Mouse (Mus musculus) kidney, embryonic 16.5 days (tissue): Measurements from ENCODE around the gene Nanog. TPM values are rescaled to one million over a fixed set of nuclear protein-coding genes. Genes with fewer than 3 reads are reported as not detected.
A peak's percentile ranks its signal among the peaks of the same experiment; 100 is the strongest.
"Not testable (repeated sequence)": the region's sequence is repeated elsewhere in the genome, so short reads cannot be mapped to it uniquely, and the experiment has no call there.

Experiments used
- ATAC-seq: fragments of 200-750 bp; cut with Nextera tagmentation; 2 replicates; pipeline ENCODE4 v1.8.0; 2017; ENCODE audit warnings: moderate TSS enrichment; ENCODE audit not compliant: low FRiP score, low TSS enrichment
- H3K27ac ChIP-seq: fragments of 300-500 bp; sonication (generic); 2 replicates; pipeline ENCODE4 v1.5.1; 2014; ENCODE audit warnings: low read length
- H3K27me3 ChIP-seq: fragments of 300-500 bp; sonication (generic); 2 replicates; pipeline ENCODE4 v1.6.1; 2014; ENCODE audit warnings: low read length, control low read depth, mixed read lengths; ENCODE audit not compliant: insufficient read depth
- H3K36me3 ChIP-seq: fragments of 300-500 bp; sonication (generic); 2 replicates; pipeline ENCODE4 v1.6.1; 2014; ENCODE audit warnings: low read length, control low read depth, mixed read lengths; ENCODE audit not compliant: insufficient read depth
- H3K4me1 ChIP-seq: fragments of 300-500 bp; sonication (generic); 2 replicates; pipeline ENCODE4 v1.6.1; 2014; ENCODE audit warnings: low read length, control low read depth, mixed read lengths; ENCODE audit not compliant: insufficient read depth
- H3K4me2 ChIP-seq: fragments of 300-500 bp; sonication (generic); replicated peaks from 2 replicates; pipeline ENCODE4 v1.6.1; 2014; ENCODE audit warnings: low read depth, low read length
- H3K4me3 ChIP-seq: fragments of 300-500 bp; sonication (generic); 2 replicates; pipeline ENCODE4 v1.5.1; 2014; ENCODE audit warnings: mild to moderate bottlenecking, low read length
- H3K9ac ChIP-seq: fragments of 300-500 bp; sonication (generic); replicated peaks from 2 replicates; pipeline ENCODE4 v1.6.1; 2014; ENCODE audit warnings: low read length
- H3K9me3 ChIP-seq: fragments of 300-500 bp; sonication (generic); 2 replicates; pipeline ENCODE4 v1.6.1; 2016; ENCODE audit warnings: low read length, control low read depth
- WGBS: fragments of 180-500 bp; shearing (Covaris S2); extraction: QIAGEN DNeasy Blood & Tissue Kit; methylation state at CpG from one replicate; pipeline ENCODE4 v1.1.7; 2014; 5-methylcytosine and 5-hydroxymethylcytosine counted together
- polyA plus RNA-seq: library from polyadenylated mRNA; unstranded; fragments of >200 nt; fragmentation: Nextera tagmentation; extraction: Ambion mirVana; gene quantifications from 2 replicates; pipeline ENCODE4 v1.2.1, GENCODE M21; 2015

The Nanog gene
- polyA plus RNA-seq, 1 experiment from 2014 or later, result 0.12 TPM

GRCm38 (mm10) chr6:122718224-122718623 lies 10.9 kb downstream of the Nanog start:
- H3K9ac ChIP-seq, H3K27ac ChIP-seq, H3K4me3 ChIP-seq, H3K27me3 ChIP-seq, H3K4me1 ChIP-seq, H3K4me2 ChIP-seq, H3K36me3 ChIP-seq, ATAC-seq, H3K9me3 ChIP-seq: not testable (repeated sequence)
- WGBS, result 80% methylated on average over 1 of the region's 1 CpGs

- H3K27ac ChIP-seq, result no peak overlapping the region
- H3K4me1 ChIP-seq, result no peaks in the 10 kb centered on the region
- H3K4me3 ChIP-seq, result no peak overlapping the region
- H3K9me3 ChIP-seq, result no peaks in the 10 kb centered on the region
- WGBS, result 35% methylated on average over 2 of the region's 2 CpGs
- no peaks in the 10 kb centered on the region for H3K27me3 ChIP-seq
- no peaks in the 10 kb centered on the region for H3K36me3 ChIP-seq
- ATAC-seq, result no peak; the same call in 1 of the 2 replicates
- no peak overlapping the region for H3K9ac ChIP-seq
- no peak overlapping the region for H3K4me2 ChIP-seq
These were observed 12.7 kb downstream of the Nanog start for GRCm38 (mm10) chr6:122719942-122720341.

- H3K9ac ChIP-seq, result no peak overlapping the region
- no peaks in the 10 kb centered on the region for H3K36me3 ChIP-seq
- H3K4me3 ChIP-seq, result no peak overlapping the region
- no peaks in the 10 kb centered on the region for H3K9me3 ChIP-seq
- 15% methylated on average over 8 of the region's 8 CpGs for WGBS
- H3K4me2 ChIP-seq, result peak overlapping the region; percentile 25
- peaks cover 4% of the 10 kb centered on the region; the same call in 1 of the 2 replicates for H3K4me1 ChIP-seq
- H3K27ac ChIP-seq, result no peak overlapping the region
- ATAC-seq, result peak; percentile 62; the same call in 1 of the 2 replicates
- H3K27me3 ChIP-seq, result peaks cover 32% of the 10 kb centered on the region
These were observed 32.7 kb downstream of the Nanog start for GRCm38 (mm10) chr6:122739952-122740351.

- Histone ChIP-seq H3K27ac (no peak overlapping the region), H3K4me1 (peaks cover 4% of the 10 kb centered on the region; the same call in 1 of the 2 replicates), H3K4me2 (peak overlapping the region; percentile 72), H3K9me3 (no peaks in the 10 kb centered on the region), H3K27me3 (peaks cover 37% of the 10 kb centered on the region), H3K36me3 (no peaks in the 10 kb centered on the region), H3K9ac (peak overlapping the region; percentile 55), H3K4me3 (peak overlapping the region; percentile 56)
- WGBS, result 5% methylated on average over 25 of the region's 25 CpGs
- no peak for ATAC-seq
These were observed 34.4 kb downstream of the Nanog start for GRCm38 (mm10) chr6:122741460-122742227.

- H3K4me3 ChIP-seq, result peak overlapping the region; percentile 56
- peak overlapping the region; percentile 55 for H3K9ac ChIP-seq
- H3K4me1 ChIP-seq, result peaks cover 4% of the 10 kb centered on the region; the same call in 1 of the 2 replicates
- no peak for ATAC-seq
- H3K27ac ChIP-seq, result no peak overlapping the region
- peak overlapping the region; percentile 72 for H3K4me2 ChIP-seq
- H3K9me3 ChIP-seq, result no peaks in the 10 kb centered on the region
- H3K36me3 ChIP-seq, result no peaks in the 10 kb centered on the region
- peaks cover 37% of the 10 kb centered on the region for H3K27me3 ChIP-seq
- 1% methylated on average over 23 of the region's 23 CpGs for WGBS
These were observed 35.1 kb downstream of the Nanog start for GRCm38 (mm10) chr6:122742228-122742899.

- peaks cover 37% of the 10 kb centered on the region for H3K27me3 ChIP-seq
These were observed 36.1 kb downstream of the Nanog start for GRCm38 (mm10) chr6:122743353-122743752.

GRCm38 (mm10) chr6:122744505-122745249 lies 37.4 kb downstream of the Nanog start:
- ATAC-seq, result no peak
- Histone ChIP-seq H3K27me3 (peaks cover 37% of the 10 kb centered on the region), H3K27ac (no peak overlapping the region), H3K4me1 (peaks cover 4% of the 10 kb centered on the region; the same call in 1 of the 2 replicates), H3K9me3 (no peaks in the 10 kb centered on the region), H3K36me3 (no peaks in the 10 kb centered on the region), H3K4me2 (no peak overlapping the region), H3K9ac (no peak overlapping the region), H3K4me3 (no peak overlapping the region)
- 40% methylated on average over 10 of the region's 10 CpGs for WGBS

More at GRCm38 (mm10) chr6:122743353-122743752, 36.1 kb downstream of the Nanog start:
- Histone ChIP-seq H3K9ac (no peak overlapping the region), H3K27ac (no peak overlapping the region), H3K9me3 (no peaks in the 10 kb centered on the region), H3K4me1 (peaks cover 4% of the 10 kb centered on the region; the same call in 1 of the 2 replicates), H3K4me2 (no peak overlapping the region), H3K4me3 (no peak overlapping the region), H3K36me3 (no peaks in the 10 kb centered on the region)
- ATAC-seq, result no peak
- 19% methylated on average over 11 of the region's 11 CpGs for WGBS

GRCm38 (mm10) chr6:122750579-122750978 lies 43.3 kb downstream of the Nanog start:
- Histone ChIP-seq H3K27ac (no peak overlapping the region), H3K36me3 (no peaks in the 10 kb centered on the region), H3K27me3 (peaks cover 2% of the 10 kb centered on the region), H3K4me3 (no peak overlapping the region), H3K9ac (no peak overlapping the region), H3K9me3 (no peaks in the 10 kb centered on the region), H3K4me2 (no peak overlapping the region), H3K4me1 (no peaks in the 10 kb centered on the region)
- no peak for ATAC-seq
- WGBS, result 79% methylated on average over 6 of the region's 6 CpGs

GRCm38 (mm10) chr6:122755913-122756312 lies 48.6 kb downstream of the Nanog start:
- Histone ChIP-seq H3K27me3 (no peaks in the 10 kb centered on the region), H3K9ac (no peak overlapping the region), H3K4me1 (no peaks in the 10 kb centered on the region), H3K27ac (no peak overlapping the region), H3K9me3 (no peaks in the 10 kb centered on the region), H3K4me2 (no peak overlapping the region), H3K4me3 (no peak overlapping the region), H3K36me3 (no peaks in the 10 kb centered on the region)
- ATAC-seq, result no peak
- WGBS, result 32% methylated on average over 2 of the region's 2 CpGs
